Mouse (Mus musculus): ENCODE results near the gene Urah. TPM values are rescaled to one million over a fixed set of nuclear protein-coding genes. Genes with fewer than 3 reads are reported as not detected.

Urah gene
- polyA plus RNA-seq, 1 experiment from 2014 or later = 12.9 TPM

Other genes with a start within 250 kb of the Urah start
- not detected in 2 replicates for gene Olfr46, start 233.7 kb upstream of the Urah start, polyA plus RNA-seq (2014; fragmentation: Nextera tagmentation; extraction: Ambion mirVana)
- not detected in 2 replicates for gene Olfr61, start 206.0 kb upstream of the Urah start, polyA plus RNA-seq (2014; fragmentation: Nextera tagmentation; extraction: Ambion mirVana)
- not detected in 2 replicates for gene Olfr53, start 188.6 kb upstream of the Urah start, polyA plus RNA-seq (2014; fragmentation: Nextera tagmentation; extraction: Ambion mirVana)
- 0.20 TPM in 1 of 2 replicates, not detected in the other for gene Olfr539, start 175.1 kb upstream of the Urah start, polyA plus RNA-seq (2014; fragmentation: Nextera tagmentation; extraction: Ambion mirVana)
- not detected in 2 replicates for gene Olfr45, start 153.1 kb upstream of the Urah start, polyA plus RNA-seq (2014; fragmentation: Nextera tagmentation; extraction: Ambion mirVana)
- gene Olfr541, start 137.8 kb upstream of the Urah start, polyA plus RNA-seq (2014; fragmentation: Nextera tagmentation; extraction: Ambion mirVana) = not detected in 2 replicates
- not detected in 2 replicates for gene Cyp2e1, start 71.3 kb upstream of the Urah start, polyA plus RNA-seq (2014; fragmentation: Nextera tagmentation; extraction: Ambion mirVana)
- 0.35 and 0.69 TPM in 2 replicates for gene Syce1, start 47.2 kb upstream of the Urah start, polyA plus RNA-seq (2014; fragmentation: Nextera tagmentation; extraction: Ambion mirVana)
- gene Zfp941, start 12.8 kb upstream of the Urah start, polyA plus RNA-seq (2014; fragmentation: Nextera tagmentation; extraction: Ambion mirVana) = 1.4 and 2.3 TPM in 2 replicates
- 0.88 and 3.6 TPM in 2 replicates for gene Scgb1c1, start 10.5 kb downstream of the Urah start, polyA plus RNA-seq (2014; fragmentation: Nextera tagmentation; extraction: Ambion mirVana)
- not detected in 2 replicates for gene Odf3, start 12.8 kb downstream of the Urah start, polyA plus RNA-seq (2014; fragmentation: Nextera tagmentation; extraction: Ambion mirVana)
- not detected in 2 replicates for gene Gm45785, start 21.3 kb downstream of the Urah start, polyA plus RNA-seq (2014; fragmentation: Nextera tagmentation; extraction: Ambion mirVana)
- 76.0 and 80.0 TPM in 2 replicates for gene Ric8a, start 21.9 kb downstream of the Urah start, polyA plus RNA-seq (2014; fragmentation: Nextera tagmentation; extraction: Ambion mirVana)
- 65.4 and 75.3 TPM in 2 replicates for gene Bet1l, start 22.6 kb downstream of the Urah start, polyA plus RNA-seq (2014; fragmentation: Nextera tagmentation; extraction: Ambion mirVana)
- 127 and 140 TPM in 2 replicates for gene Psmd13, start 47.0 kb downstream of the Urah start, polyA plus RNA-seq (2014; fragmentation: Nextera tagmentation; extraction: Ambion mirVana)
- 18.3 and 19.9 TPM in 2 replicates for gene Sirt3, start 47.3 kb downstream of the Urah start, polyA plus RNA-seq (2014; fragmentation: Nextera tagmentation; extraction: Ambion mirVana)
- gene Cox8b, start 65.4 kb downstream of the Urah start, polyA plus RNA-seq (2014; fragmentation: Nextera tagmentation; extraction: Ambion mirVana) = 55.5 and 92.1 TPM in 2 replicates
- gene Nlrp6, start 85.9 kb downstream of the Urah start, polyA plus RNA-seq (2014; fragmentation: Nextera tagmentation; extraction: Ambion mirVana) = 0.19 and 0.42 TPM in 2 replicates
- 22.7 and 25.5 TPM in 2 replicates for gene Pgghg, start 106.4 kb downstream of the Urah start, polyA plus RNA-seq (2014; fragmentation: Nextera tagmentation; extraction: Ambion mirVana)
- gene Ifitm5, start 115.3 kb downstream of the Urah start, polyA plus RNA-seq (2014; fragmentation: Nextera tagmentation; extraction: Ambion mirVana) = 108 and 179 TPM in 2 replicates
- gene Gm45717, start 120.9 kb downstream of the Urah start, polyA plus RNA-seq (2014; fragmentation: Nextera tagmentation; extraction: Ambion mirVana) = 0.89 TPM in 1 of 2 replicates, not detected in the other
- 1,406 and 1,438 TPM in 2 replicates for gene Ifitm2, start 121.0 kb downstream of the Urah start, polyA plus RNA-seq (2014; fragmentation: Nextera tagmentation; extraction: Ambion mirVana)
- 63.4 and 76.6 TPM in 2 replicates for gene Ifitm1, start 132.2 kb downstream of the Urah start, polyA plus RNA-seq (2014; fragmentation: Nextera tagmentation; extraction: Ambion mirVana)
- 170 and 178 TPM in 2 replicates for gene Ifitm3, start 175.8 kb downstream of the Urah start, polyA plus RNA-seq (2014; fragmentation: Nextera tagmentation; extraction: Ambion mirVana)
- gene Ifitm6, start 182.9 kb downstream of the Urah start, polyA plus RNA-seq (2014; fragmentation: Nextera tagmentation; extraction: Ambion mirVana) = 1.6 and 2.1 TPM in 2 replicates
- gene Gm17387, start 194.1 kb downstream of the Urah start, polyA plus RNA-seq (2014; fragmentation: Nextera tagmentation; extraction: Ambion mirVana) = not detected in 2 replicates
- 6.6 and 10.3 TPM in 2 replicates for gene B4galnt4, start 226.1 kb downstream of the Urah start, polyA plus RNA-seq (2014; fragmentation: Nextera tagmentation; extraction: Ambion mirVana)
- 30.0 and 33.5 TPM in 2 replicates for gene Pkp3, start 243.2 kb downstream of the Urah start, polyA plus RNA-seq (2014; fragmentation: Nextera tagmentation; extraction: Ambion mirVana)

Data from embryonic facial prominence, embryonic 14.5 days (tissue).